Mouse (Mus musculus) heart, embryonic 15.5 days (tissue): ENCODE data around the gene Igtp. TPM values are rescaled to one million over a fixed set of nuclear protein-coding genes. Genes with fewer than 3 reads are reported as not detected.
"Not testable (repeated sequence)": the region's sequence is repeated elsewhere in the genome, so short reads cannot be mapped to it uniquely, and the experiment has no call there.

Source experiments
- ATAC-seq: fragments of 200-750 bp; cut with Nextera tagmentation; replicated peaks from 2 replicates; pipeline ENCODE4 v1.8.0; 2017; ENCODE audit warnings: low read depth, moderate TSS enrichment; ENCODE audit not compliant: insufficient number of reproducible peaks, insufficient read depth, low FRiP score
- H3K27ac ChIP-seq: fragments of 300-500 bp; sonication (generic); 2 replicates; pipeline ENCODE4 v1.5.1; 2015; ENCODE audit warnings: mild to moderate bottlenecking, inconsistent platforms
- H3K27me3 ChIP-seq: fragments of 300-500 bp; sonication (generic); 2 replicates; pipeline ENCODE4 v1.6.1; 2015; ENCODE audit warnings: inconsistent platforms
- H3K36me3 ChIP-seq: fragments of 300-500 bp; sonication (generic); 2 replicates; pipeline ENCODE4 v1.6.1; 2015; ENCODE audit warnings: mild to moderate bottlenecking, inconsistent platforms
- H3K4me1 ChIP-seq: fragments of 300-500 bp; sonication (generic); replicated peaks from 2 replicates; pipeline ENCODE4 v1.6.1; 2015; ENCODE audit warnings: inconsistent platforms
- H3K4me2 ChIP-seq: fragments of 300-500 bp; sonication (generic); 2 replicates; pipeline ENCODE4 v1.6.1; 2015; ENCODE audit warnings: inconsistent platforms, mild to moderate bottlenecking, moderate library complexity
- H3K4me3 ChIP-seq: fragments of 300-500 bp; sonication (generic); 2 replicates; pipeline ENCODE4 v1.5.1; 2015; ENCODE audit warnings: mild to moderate bottlenecking, inconsistent platforms
- H3K9ac ChIP-seq: fragments of 300-500 bp; sonication (generic); 2 replicates; pipeline ENCODE4 v1.6.1; 2015; ENCODE audit warnings: mild to moderate bottlenecking, inconsistent platforms
- H3K9me3 ChIP-seq: fragments of 300-500 bp; sonication (generic); replicated peaks from 2 replicates; pipeline ENCODE4 v1.6.1; 2016; ENCODE audit warnings: inconsistent platforms
- WGBS: fragments of 180-500 bp; shearing (Covaris S2); methylation state at CpG from one replicate; pipeline ENCODE4 v1.1.7; 2015; ENCODE audit warnings: mixed read lengths; 5-methylcytosine and 5-hydroxymethylcytosine counted together
- polyA plus RNA-seq: library from polyadenylated mRNA; unstranded; fragments of >200 nt; fragmentation: Nextera tagmentation; extraction: Ambion mirVana; gene quantifications from 2 replicates; pipeline ENCODE4 v1.2.1, GENCODE M21; 2015

Gene Igtp
- polyA plus RNA-seq, 1 experiment from 2014 or later, result 6.4 TPM

GRCm38 (mm10) chr11:58231156-58231555 lies 31.8 kb downstream of the Igtp start:
- ATAC-seq, result no peak
- Histone ChIP-seq H3K27ac (no peak overlapping the region), H3K9me3 (no peaks in the 10 kb centered on the region), H3K4me1 (no peaks in the 10 kb centered on the region), H3K4me2 (no peak overlapping the region), H3K36me3 (no peaks in the 10 kb centered on the region), H3K9ac (no peak overlapping the region), H3K27me3 (0 out of 2 replicates have a peak, but pooled peaks cover 4% of the 10 kb centered on the region), H3K4me3 (no peak overlapping the region)
- WGBS, result 82% methylated on average over 8 of the region's 8 CpGs

GRCm38 (mm10) chr11:58234551-58234950 lies 35.2 kb downstream of the Igtp start:
- not testable (repeated sequence) for H3K9ac ChIP-seq, H3K27ac ChIP-seq, H3K9me3 ChIP-seq, H3K36me3 ChIP-seq, ATAC-seq, H3K4me1 ChIP-seq, H3K4me3 ChIP-seq, H3K27me3 ChIP-seq, H3K4me2 ChIP-seq
- WGBS, result 78% methylated on average over 3 of the region's 3 CpGs

- H3K9ac ChIP-seq, result no peak overlapping the region
- no peaks in the 10 kb centered on the region for H3K9me3 ChIP-seq
- H3K4me3 ChIP-seq, result no peak overlapping the region
- H3K27ac ChIP-seq, result no peak overlapping the region
- peaks cover 8% of the 10 kb centered on the region for H3K4me1 ChIP-seq
- H3K4me2 ChIP-seq, result no peak overlapping the region
- no peaks in the 10 kb centered on the region for H3K36me3 ChIP-seq
- no peak for ATAC-seq
- WGBS, result 11% methylated on average over 6 of the region's 6 CpGs
- 0 out of 2 replicates have a peak, but pooled peaks cover 4% of the 10 kb centered on the region for H3K27me3 ChIP-seq
Observed at GRCm38 (mm10) chr11:58235152-58235551, 35.8 kb downstream of the Igtp start.

GRCm38 (mm10) chr11:58238840-58239791 lies 39.8 kb downstream of the Igtp start:
- WGBS, result 3% methylated on average over 37 of the region's 37 CpGs
- no peak overlapping the region for H3K27ac ChIP-seq
- H3K27me3 ChIP-seq, result no peaks in the 10 kb centered on the region
- peak overlapping the region; percentile 42 for H3K4me3 ChIP-seq
- peaks cover 8% of the 10 kb centered on the region for H3K4me1 ChIP-seq
- ATAC-seq, result peak; percentile 86
- H3K9ac ChIP-seq, result peak overlapping the region; percentile 1; the same call in 1 of the 2 replicates
- peak overlapping the region; percentile 72 for H3K4me2 ChIP-seq
- no peaks in the 10 kb centered on the region for H3K36me3 ChIP-seq
- no peaks in the 10 kb centered on the region for H3K9me3 ChIP-seq

GRCm38 (mm10) chr11:58247294-58247693 lies 47.9 kb downstream of the Igtp start:
- no peak for ATAC-seq
- Histone ChIP-seq H3K4me3 (no peak overlapping the region), H3K36me3 (no peaks in the 10 kb centered on the region), H3K27me3 (no peaks in the 10 kb centered on the region), H3K27ac (no peak overlapping the region), H3K4me1 (no peaks in the 10 kb centered on the region), H3K9ac (no peak overlapping the region), H3K4me2 (no peak overlapping the region), H3K9me3 (no peaks in the 10 kb centered on the region)
- 46% methylated on average over 4 of the region's 4 CpGs for WGBS

GRCm38 (mm10) chr11:58249203-58249981 lies 50.0 kb downstream of the Igtp start:
- H3K27me3 ChIP-seq, result no peaks in the 10 kb centered on the region
- no peaks in the 10 kb centered on the region for H3K4me1 ChIP-seq
- H3K9ac ChIP-seq, result no peak overlapping the region
- no peak overlapping the region for H3K4me2 ChIP-seq
- ATAC-seq, result no peak
- no peak overlapping the region for H3K4me3 ChIP-seq
- H3K9me3 ChIP-seq, result no peaks in the 10 kb centered on the region
- WGBS, result 70% methylated on average over 7 of the region's 7 CpGs
- no peak overlapping the region for H3K27ac ChIP-seq
- H3K36me3 ChIP-seq, result no peaks in the 10 kb centered on the region

GRCm38 (mm10) chr11:58250550-58250949 lies 51.2 kb downstream of the Igtp start:
- ATAC-seq, result no peak
- no peaks in the 10 kb centered on the region for H3K4me1 ChIP-seq
- WGBS, result 78% methylated on average over 5 of the region's 5 CpGs
- no peak overlapping the region for H3K9ac ChIP-seq
- H3K36me3 ChIP-seq, result no peaks in the 10 kb centered on the region
- no peaks in the 10 kb centered on the region for H3K27me3 ChIP-seq
- no peak overlapping the region for H3K27ac ChIP-seq
- H3K9me3 ChIP-seq, result no peaks in the 10 kb centered on the region
- H3K4me3 ChIP-seq, result no peak overlapping the region
- H3K4me2 ChIP-seq, result no peak overlapping the region

GRCm38 (mm10) chr11:58254411-58254810 lies 55.1 kb downstream of the Igtp start:
- 97% methylated on average over 3 of the region's 3 CpGs for WGBS

More at GRCm38 (mm10) chr11:58254411-58254810, 55.1 kb downstream of the Igtp start:
- Histone ChIP-seq H3K4me1 (no peaks in the 10 kb centered on the region), H3K9me3 (no peaks in the 10 kb centered on the region), H3K9ac (no peak overlapping the region), H3K27me3 (no peaks in the 10 kb centered on the region; the same call in 1 of the 2 replicates), H3K27ac (no peak overlapping the region), H3K4me2 (no peak overlapping the region), H3K36me3 (no peaks in the 10 kb centered on the region), H3K4me3 (no peak overlapping the region)
- ATAC-seq, result no peak

Other genes starting within 250 kb of the Igtp start
- 11.3 and 15.7 TPM in 2 replicates for gene Larp1, start 190.5 kb upstream of the Igtp start, polyA plus RNA-seq
- not detected in 2 replicates for gene Gm12248, start 106.4 kb upstream of the Igtp start, polyA plus RNA-seq
- gene Cnot8, start 95.4 kb upstream of the Igtp start, polyA plus RNA-seq, result 67.6 and 81.1 TPM in 2 replicates
- gene Gemin5, start 31.0 kb upstream of the Igtp start, polyA plus RNA-seq, result 9.6 and 13.3 TPM in 2 replicates
- 99.6 and 102 TPM in 2 replicates for gene Mrpl22, start 27.9 kb upstream of the Igtp start, polyA plus RNA-seq
- gene Irgm2, start 62 bp downstream of the Igtp start, polyA plus RNA-seq, result 4.2 and 5.7 TPM in 2 replicates
- not detected in 2 replicates for gene 4930438A08Rik, start 75.2 kb downstream of the Igtp start, polyA plus RNA-seq
- 12.1 and 15.9 TPM in 2 replicates for gene Zfp692, start 107.5 kb downstream of the Igtp start, polyA plus RNA-seq
- 31.6 and 33.1 TPM in 2 replicates for gene Zfp672, start 130.8 kb downstream of the Igtp start, polyA plus RNA-seq
- gene Sh3bp5l, start 131.2 kb downstream of the Igtp start, polyA plus RNA-seq, result 27.6 and 29.9 TPM in 2 replicates
- gene Lypd8, start 179.5 kb downstream of the Igtp start, polyA plus RNA-seq, result not detected in 2 replicates
- not detected in 2 replicates for gene 1810065E05Rik, start 221.6 kb downstream of the Igtp start, polyA plus RNA-seq
- not detected in 2 replicates for gene Gm12253, start 233.0 kb downstream of the Igtp start, polyA plus RNA-seq